Mouse (Mus musculus): ENCODE measurements around the gene Snrnp25.
A peak's percentile ranks its signal among the peaks of the same experiment; 100 is the strongest.

Snrnp25 gene

DNA sequence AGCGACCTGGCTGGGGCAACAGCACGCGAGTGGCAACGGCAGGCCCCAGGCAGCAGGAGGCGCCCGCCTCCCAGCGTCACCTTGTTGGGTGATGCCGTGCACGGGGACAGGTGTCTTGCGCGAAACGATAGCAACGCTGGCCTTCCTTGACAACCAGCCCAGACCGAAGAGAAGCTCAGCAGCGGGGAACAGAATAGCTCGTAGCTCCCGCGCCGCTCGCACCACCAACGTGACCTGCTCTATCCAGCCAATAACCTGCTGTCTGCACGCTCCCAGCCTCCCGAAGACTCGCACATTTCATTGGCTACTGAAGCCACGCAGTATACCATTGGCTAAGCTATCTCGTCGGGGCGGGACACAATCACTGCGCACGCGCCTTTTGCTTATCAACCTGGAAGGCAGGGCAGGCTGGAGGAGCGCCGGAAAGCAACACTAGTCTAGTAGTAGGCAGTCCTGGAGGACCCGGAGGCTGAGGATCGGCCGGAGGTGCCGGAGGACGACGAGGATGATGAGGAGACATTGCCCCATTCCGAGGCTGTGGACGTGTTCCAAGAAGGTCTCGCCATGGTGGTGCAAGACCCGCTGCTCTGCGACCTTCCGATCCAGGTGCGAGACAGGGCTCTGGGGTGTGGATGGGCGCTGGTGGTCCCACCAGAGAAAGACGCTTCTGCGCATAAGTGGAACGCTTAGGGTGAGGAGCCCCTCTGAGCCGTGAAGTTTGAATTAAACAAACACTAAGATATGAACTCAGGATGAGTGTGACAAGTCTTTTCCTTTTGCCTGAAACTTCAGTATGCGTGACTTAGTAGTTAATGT, at the start of gene Snrnp25:
TSS of gene Snrnp25 (plus strand) at position 358 of the 816 bp plus-strand sequence.
- peak; percentile 92 for DNase-seq

DNA sequence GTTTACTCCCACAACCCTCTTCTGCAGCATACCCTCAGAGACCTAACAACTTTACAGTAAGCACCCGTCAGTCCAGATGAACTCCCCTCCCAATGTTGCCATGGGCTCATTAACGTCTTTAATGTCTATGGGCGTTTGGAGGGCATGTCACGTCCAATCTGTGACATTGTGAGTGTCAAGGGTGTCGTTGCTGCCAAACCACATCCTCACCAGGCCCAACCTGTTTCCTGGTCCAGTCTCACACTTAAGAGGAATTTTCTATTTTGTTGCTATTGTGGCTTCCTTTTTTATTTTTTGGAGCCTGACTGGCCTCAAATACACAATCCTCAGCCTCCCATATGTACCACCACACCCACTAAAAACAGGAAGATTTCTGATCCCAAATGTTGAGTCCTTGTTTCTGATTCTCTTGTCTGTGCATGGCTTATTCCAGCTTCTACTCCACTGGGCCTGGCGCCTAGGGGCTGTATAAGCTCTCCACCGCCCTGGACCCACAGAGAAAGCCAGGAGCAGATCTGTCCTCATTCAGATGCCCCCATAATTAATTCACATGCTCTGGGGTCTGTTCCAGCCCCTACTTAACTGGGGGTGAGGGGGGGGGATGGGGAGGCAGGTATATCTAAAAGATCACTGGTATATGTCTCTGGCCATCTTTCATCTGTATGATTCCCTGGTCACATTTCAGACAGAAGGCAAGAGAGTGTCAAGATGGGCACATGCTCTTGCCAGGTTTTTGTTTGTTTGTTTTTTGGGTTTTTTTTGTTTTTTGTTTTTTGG, 48.2 kb upstream of the Snrnp25 start:
- DNase-seq: no peak

DNA sequence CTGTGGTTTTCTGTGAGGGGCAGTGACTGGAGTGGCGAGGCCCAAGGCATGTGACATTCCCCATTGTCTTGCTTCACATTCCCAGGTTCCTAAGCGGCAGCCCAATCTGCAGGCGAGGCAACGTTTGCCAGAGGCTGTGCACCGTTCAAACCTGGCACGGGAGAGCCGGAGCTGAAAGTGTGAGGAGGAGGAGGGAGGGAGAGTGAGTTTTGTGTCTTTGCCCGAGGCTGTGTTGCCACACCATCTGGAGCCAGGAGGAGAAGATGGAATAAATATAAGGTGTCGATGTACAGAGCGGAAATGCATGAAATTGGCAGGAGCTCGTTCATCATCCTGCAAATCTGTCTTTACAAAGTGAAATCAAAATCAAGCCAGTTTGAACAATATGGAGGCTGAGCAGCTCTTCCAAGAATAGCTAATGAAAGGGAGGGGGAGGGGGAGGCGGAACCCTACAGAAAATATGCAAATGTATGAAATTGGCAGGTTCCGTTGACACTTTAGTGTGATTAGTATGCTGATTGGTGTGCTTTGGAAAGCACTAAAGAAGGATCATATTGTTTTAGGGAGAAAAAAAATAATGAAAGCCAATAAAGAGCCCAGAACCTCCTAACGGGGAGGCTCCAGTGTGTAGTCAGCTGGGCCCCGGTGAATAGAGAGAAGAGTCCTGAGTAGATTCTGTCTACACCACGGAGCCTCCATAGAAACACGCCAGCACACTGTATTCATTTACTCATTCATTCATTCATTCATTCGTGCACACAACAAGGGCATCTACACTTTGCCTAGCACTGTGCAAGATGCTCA, 47.2 kb upstream of the Snrnp25 start:
- DNase-seq: peak; percentile 55

DNA sequence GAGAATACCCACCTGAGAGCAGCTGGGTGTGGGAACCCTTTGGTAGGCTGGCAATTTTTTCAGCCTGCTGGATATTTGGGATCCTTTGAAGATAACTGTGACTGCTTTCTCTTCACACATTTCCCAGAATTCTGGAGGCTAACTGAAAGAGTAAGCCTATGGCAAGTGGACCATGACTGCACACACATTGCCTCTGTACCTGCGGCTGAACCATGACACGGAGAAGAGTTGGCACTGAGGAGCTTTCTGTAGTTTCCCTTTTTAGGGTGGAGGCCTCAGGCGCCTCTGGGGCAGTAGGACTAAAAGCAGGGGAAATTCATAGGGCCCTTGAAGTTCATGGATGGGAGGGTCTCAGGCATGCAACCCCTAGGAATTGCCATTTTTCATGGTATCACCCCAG, 46.0 kb upstream of the Snrnp25 start:
- no peak for DNase-seq

DNA sequence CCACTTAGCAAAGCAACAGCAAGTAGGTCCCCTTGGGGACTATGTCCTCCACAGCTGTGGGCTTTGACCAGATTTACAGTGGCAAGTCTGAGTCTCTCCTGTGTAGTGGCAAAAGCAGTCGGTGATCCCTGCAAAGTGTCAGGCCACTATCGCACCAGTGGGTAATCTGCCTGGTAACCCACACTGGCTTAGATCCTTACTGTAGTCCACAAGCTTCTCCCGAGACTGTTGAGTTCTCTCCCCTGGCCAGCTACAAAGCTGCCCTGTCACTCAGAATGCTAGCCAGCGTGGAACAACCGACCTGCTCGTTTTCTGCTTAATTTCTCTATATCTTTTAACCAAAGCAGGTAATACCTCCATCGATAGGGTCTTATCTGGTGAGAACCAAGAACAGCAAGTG, 44.9 kb upstream of the Snrnp25 start:
- DNase-seq: no peak

- DNase-seq: peak; percentile 48
Observed at GRCm38 (mm10) chr11:32161500-32161899, 43.7 kb upstream of the Snrnp25 start.

- DNase-seq: peak; percentile 90
Observed at GRCm38 (mm10) chr11:32161922-32162804, 43.1 kb upstream of the Snrnp25 start.

DNA sequence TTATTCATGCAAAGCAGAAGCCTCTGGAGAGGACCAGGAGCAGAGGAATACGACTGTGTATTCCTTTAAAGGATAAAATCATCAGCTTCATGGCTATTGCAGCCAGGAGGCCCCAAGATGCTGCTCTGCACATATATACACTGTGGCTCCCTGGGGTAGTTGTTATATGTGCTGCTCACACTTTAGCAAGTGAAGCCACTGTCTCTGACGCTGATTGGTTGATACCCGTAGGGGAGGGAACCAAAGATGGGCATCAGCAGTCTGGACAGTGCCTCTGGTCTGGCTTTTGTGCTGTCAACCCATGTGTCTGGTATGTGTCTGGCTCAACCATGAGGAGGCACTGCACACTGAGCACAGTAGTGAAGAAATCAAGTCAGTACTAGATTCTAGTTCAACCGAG, 38.5 kb upstream of the Snrnp25 start:
- DNase-seq: no peak

GRCm38 (mm10) chr11:32178506-32178905, 26.7 kb upstream of the Snrnp25 start:
- no peak for DNase-seq

- no peak for DNase-seq
Observed at GRCm38 (mm10) chr11:32181246-32181645, 24.0 kb upstream of the Snrnp25 start.

DNA sequence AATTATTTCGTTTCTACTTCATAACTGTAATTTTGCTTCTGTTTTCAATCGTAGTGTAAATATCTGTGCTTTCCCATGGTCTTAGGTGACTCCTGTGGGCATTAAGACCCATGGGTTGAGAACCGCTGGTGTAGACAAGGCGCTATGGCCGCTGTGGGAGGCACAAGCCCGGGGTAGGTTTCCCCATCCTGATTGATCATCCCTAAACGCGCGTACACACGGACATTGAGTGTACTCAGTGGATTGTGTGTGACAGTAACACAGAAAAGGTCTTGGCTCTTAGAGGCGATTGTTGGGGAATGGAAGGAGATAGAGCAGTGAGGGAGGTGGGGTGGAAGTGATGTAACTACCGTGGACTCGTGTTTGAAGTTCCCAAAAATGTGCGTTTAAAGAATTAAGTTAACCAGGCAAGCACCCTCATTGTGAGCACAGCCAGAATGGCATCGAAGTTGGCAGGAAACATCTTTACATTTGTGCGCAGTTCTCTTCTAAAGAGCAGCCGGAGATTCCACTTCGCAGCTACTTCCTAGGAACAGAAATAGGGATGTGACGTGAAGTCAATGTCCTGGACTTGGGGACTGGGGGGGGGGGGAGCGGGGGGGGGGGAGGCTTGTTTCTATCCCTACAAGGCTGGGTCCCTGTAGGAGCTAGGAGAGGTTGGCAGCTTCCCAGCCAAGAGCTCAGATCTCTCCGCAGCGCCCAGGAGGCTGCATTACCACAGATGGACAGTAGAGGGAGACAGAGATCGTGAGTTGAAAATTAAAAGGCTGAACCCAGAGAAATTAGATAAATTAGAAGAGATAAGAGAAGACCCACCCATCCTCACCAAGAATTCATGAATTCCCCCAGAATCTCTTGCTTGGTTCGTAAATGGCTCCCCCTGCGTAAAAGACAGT, 23.0 kb upstream of the Snrnp25 start:
- DNase-seq: peak; percentile 91

DNA sequence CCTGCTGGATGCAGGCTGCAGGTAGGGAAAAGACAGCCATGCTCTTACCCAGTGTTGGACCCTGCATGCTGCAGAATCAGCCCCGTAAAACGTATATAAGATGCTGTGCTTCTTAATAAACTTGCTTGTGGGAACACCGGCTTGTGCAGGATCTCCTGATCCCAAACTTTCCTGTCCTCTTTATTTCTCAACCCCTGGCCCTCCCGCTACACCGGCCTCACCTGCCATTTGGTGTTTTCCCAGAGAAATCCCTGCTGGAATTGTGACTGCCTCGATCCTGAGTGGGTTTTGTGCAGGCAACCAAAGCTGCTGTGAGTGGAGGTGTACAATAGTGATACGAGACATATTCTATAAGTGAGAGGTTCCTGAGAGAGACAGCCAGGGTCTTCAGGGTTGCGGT, 20.7 kb upstream of the Snrnp25 start:
- no peak for DNase-seq

DNA sequence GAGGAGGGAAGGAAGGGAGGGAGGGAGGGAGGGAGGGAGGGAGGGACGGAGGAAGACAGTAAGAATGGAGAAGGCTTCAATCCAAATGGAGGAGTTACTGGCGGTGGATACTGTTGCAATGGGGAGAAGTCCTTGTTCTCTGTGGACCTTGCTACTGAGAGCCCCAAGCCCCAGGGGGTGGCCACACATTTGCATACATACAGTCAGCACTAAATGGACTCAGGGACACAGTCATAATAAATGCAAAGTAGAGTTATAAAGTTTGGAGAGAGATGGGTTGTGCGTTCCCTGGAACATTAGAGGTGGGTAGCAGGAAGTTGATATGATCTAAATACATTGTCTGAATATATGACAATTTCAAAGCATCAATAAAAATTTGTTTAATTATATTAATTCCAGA, 19.2 kb upstream of the Snrnp25 start:
- DNase-seq: no peak

GRCm38 (mm10) chr11:32187256-32187655, 18.0 kb upstream of the Snrnp25 start:
- no peak for DNase-seq

DNA sequence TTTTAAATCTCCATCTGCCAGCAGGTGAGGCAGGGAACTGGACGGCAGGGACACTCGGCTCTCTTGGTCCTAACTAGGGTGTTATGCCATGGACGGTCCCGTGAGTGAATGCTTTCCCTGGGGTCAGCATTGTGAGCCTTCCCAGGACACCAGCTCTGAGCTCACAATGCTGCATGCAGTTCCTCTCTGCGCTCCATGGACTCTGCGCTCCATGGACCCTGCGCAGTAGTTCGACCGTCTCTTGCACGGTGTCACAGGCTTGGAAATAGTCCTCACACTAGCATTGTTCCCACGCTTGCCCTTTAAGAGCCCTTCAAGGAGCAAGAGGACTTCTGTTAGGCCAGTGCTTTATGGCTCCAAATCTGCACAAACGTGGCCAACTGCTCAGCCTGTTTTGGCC, 16.3 kb upstream of the Snrnp25 start:
- DNase-seq: no peak

- no peak for DNase-seq
Observed at GRCm38 (mm10) chr11:32189434-32189833, 15.8 kb upstream of the Snrnp25 start.

- DNase-seq: no peak
Observed at GRCm38 (mm10) chr11:32190119-32190518, 15.1 kb upstream of the Snrnp25 start.

DNA sequence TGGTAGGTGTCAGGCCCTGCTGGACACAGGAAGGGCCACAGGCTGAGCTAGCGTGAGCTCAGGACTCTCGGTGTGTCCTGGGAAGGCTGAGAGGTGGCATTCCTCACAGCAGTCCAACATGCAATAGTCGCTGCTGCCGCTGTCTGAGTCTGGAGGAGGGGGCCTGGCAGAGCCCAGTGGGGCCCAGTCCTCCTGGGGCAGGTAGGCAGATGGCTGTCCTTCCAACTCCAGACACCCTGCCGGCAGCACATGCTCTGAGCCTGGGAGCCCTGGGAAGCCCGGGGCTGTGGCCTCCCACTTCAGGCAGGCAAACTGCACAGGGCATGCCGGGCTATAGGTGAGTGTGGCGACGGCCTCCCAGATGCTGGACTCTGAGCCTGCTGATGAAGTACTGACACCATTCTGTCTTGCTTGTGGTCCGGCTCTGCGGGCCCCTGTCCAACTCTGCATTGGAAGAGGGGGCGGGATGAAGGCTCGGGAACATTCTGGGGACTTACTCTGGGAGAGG, 14.6 kb upstream of the Snrnp25 start:
- DNase-seq: no peak

DNA sequence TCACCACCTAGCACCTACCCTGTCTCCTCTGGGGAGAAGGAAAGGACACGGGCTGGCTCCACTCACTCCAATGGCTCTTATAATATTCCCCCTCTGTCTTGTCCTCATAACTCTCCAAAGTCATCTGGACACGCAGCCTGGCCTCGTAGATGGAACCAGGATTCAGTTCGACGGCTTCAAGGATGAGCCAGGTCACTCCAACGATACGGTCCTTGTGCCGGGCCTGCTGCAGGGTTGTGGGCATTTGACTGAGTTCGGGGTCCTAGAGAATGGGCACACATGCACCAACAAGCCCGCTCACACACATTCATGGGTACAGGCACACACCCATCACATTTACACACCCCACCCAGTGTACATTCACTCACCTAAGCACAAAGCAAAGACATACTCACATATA, 12.1 kb upstream of the Snrnp25 start:
- no peak for DNase-seq

DNA sequence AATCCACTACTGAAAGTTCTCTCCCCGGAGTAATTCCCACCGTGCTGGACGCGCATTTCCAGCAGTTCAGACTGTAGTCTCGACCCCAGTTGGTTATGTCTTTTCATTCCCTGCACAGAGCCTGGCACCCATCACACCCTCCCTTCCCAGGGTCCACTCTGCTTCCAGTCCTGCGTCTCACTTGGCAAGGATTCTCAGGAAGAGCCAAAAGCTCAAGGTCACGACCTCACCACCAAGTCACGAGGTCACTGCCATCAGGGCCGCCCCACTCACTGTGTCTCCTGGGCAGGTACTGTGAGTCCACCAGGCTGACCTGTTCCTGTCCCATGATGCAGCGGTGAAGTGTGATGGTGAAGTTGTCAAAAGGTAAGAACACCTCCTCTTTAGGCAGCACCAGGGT, 11.1 kb upstream of the Snrnp25 start:
- DNase-seq: no peak

- DNase-seq: no peak
Observed at GRCm38 (mm10) chr11:32194626-32195025, 10.6 kb upstream of the Snrnp25 start.
